Mouse (Mus musculus): ENCODE results near the gene Ccl22. TPM values are rescaled to one million over a fixed set of nuclear protein-coding genes. Genes with fewer than 3 reads are reported as not detected.
A peak's percentile ranks its signal among the peaks of the same experiment; 100 is the strongest.

Gene Ccl22
- polyA plus RNA-seq, 1 experiment from 2014 or later: not detected

DNA sequence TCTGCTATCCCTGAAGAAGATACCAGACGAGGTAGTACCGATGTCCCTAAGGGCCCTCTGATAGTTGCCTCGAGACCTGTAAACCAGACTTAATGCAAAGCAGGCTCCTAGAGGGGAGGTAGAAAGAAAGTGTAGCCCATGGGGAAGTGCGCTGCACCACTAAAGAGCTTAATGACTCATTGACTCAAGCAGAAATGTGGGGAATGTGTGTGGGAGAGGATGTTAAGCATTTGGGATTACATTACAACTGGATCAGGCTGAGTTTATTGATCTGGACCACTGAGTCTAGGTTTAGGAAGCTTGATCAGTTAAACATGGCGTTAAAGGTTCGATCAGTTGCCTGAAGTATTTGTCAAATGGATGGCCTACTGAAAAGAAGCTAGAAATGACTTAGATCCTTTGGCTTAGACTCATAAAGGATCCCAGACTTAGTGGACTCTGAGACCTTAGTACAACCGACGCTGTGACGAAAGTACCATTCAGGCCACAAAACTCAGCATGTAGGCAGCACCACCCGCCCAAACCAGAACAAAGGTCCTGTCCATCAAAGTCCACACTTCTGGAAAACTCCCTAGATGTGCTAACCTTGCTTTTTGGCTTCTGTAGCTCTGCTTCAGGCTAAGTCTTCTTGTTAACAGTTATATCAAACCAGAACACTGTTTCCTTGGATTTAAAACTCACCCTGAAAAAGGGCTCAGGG, 44.0 kb downstream of the Ccl22 start:
- no peaks in the 10 kb centered on the region for H3K4me1 ChIP-seq (replicated peaks; ENCODE audit: control insufficient read depth, insufficient read depth)
- no peak overlapping the region for H3K27ac ChIP-seq (replicated peaks)
- no peak overlapping the region for H3K4me3 ChIP-seq (ENCODE audit: low read depth, low read length)
- no peak overlapping the region for H3K9ac ChIP-seq (ENCODE audit: low read length)
- no peak overlapping the region for H3K4me2 ChIP-seq (replicated peaks; ENCODE audit: low read depth)
- H3K27me3 ChIP-seq (ENCODE audit: control insufficient read depth, insufficient read depth, low read length): no peaks in the 10 kb centered on the region
- H3K9me3 ChIP-seq (ENCODE audit: control insufficient read depth, low read length): no peaks in the 10 kb centered on the region
- no peak for ATAC-seq (ENCODE audit: low FRiP score, low TSS enrichment)
- TF ChIP-seq EP300 (optimal IDR thresholded peaks at IDR 0.05) (no peak), CTCF (IDR thresholded peaks at IDR 0.05; ENCODE audit: low read depth) (no peak)
- DNase-seq (ENCODE audit: low spot score): no peak
- H3K36me3 ChIP-seq (ENCODE audit: control insufficient read depth, insufficient read depth, low read length): no peaks in the 10 kb centered on the region
- 79% methylated on average over 10 of the region's 10 CpGs for WGBS

DNA sequence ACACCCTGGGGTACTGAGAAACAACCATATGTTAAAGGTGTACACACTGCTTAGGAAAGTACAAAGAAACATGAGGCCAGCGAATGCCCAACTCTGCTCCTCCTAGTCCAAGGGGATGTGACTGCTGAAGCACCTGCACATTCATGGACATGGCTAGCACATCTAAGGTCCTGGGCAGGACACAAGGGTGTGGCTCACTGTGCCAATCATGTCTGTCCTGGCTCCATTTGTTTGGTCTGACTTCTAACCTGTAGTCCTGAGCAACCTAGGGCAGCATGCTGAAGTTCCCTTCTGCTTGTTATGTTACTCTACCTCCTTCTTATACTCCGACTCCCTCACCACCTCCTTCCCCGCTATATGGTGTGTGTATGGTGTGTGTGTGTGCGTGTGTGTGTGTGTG, 49.0 kb downstream of the Ccl22 start:
- Histone ChIP-seq H3K27ac (replicated peaks) (no peak overlapping the region), H3K4me1 (replicated peaks; ENCODE audit: control insufficient read depth, insufficient read depth) (no peaks in the 10 kb centered on the region), H3K4me3 (ENCODE audit: low read depth, low read length) (no peak overlapping the region), H3K36me3 (ENCODE audit: control insufficient read depth, insufficient read depth, low read length) (no peaks in the 10 kb centered on the region), H3K27me3 (ENCODE audit: control insufficient read depth, insufficient read depth, low read length) (no peaks in the 10 kb centered on the region), H3K4me2 (replicated peaks; ENCODE audit: low read depth) (no peak overlapping the region), H3K9ac (ENCODE audit: low read length) (no peak overlapping the region), H3K9me3 (ENCODE audit: control insufficient read depth, low read length) (no peaks in the 10 kb centered on the region)
- no peak for DNase-seq (ENCODE audit: low spot score)
- ATAC-seq (ENCODE audit: low FRiP score, low TSS enrichment): no peak
- no peak for TF ChIP-seq EP300 (optimal IDR thresholded peaks at IDR 0.05)
- TF ChIP-seq CTCF (IDR thresholded peaks at IDR 0.05; ENCODE audit: low read depth): no peak
- WGBS: 87% methylated on average over 4 of the region's 4 CpGs

DNA sequence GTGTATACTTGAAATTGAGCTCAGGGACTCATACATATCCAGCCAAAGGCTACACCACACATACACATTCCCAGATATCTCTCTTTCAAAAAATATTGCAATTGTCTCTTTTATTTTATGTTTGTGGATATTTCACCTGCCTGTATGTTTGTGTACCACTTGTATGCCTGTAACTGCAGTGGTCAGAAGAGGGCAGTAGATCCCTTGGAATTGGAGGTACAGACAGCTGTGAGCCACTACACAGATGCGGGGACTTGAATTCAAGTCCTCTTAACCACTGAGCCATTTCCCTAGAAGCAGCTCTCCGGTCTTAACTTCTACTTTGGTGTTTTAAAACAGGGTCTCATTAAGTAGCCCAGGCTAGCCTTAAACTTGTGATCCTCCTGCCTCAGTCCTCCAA, 49.4 kb downstream of the Ccl22 start:
- no peak overlapping the region for H3K9ac ChIP-seq (ENCODE audit: low read length)
- no peaks in the 10 kb centered on the region for H3K4me1 ChIP-seq (replicated peaks; ENCODE audit: control insufficient read depth, insufficient read depth)
- H3K27ac ChIP-seq (replicated peaks): no peak overlapping the region
- H3K4me3 ChIP-seq (ENCODE audit: low read depth, low read length): no peak overlapping the region
- WGBS: 96% methylated on average over 2 of the region's 2 CpGs
- H3K27me3 ChIP-seq (ENCODE audit: control insufficient read depth, insufficient read depth, low read length): no peaks in the 10 kb centered on the region
- ATAC-seq (ENCODE audit: low FRiP score, low TSS enrichment): no peak
- no peak for DNase-seq (ENCODE audit: low spot score)
- H3K9me3 ChIP-seq (ENCODE audit: control insufficient read depth, low read length): no peaks in the 10 kb centered on the region
- no peak overlapping the region for H3K4me2 ChIP-seq (replicated peaks; ENCODE audit: low read depth)
- TF ChIP-seq CTCF (IDR thresholded peaks at IDR 0.05; ENCODE audit: low read depth) (peak; percentile 32; the same call in 1 of the 2 replicates), EP300 (optimal IDR thresholded peaks at IDR 0.05) (no peak)
- H3K36me3 ChIP-seq (ENCODE audit: control insufficient read depth, insufficient read depth, low read length): no peaks in the 10 kb centered on the region

DNA sequence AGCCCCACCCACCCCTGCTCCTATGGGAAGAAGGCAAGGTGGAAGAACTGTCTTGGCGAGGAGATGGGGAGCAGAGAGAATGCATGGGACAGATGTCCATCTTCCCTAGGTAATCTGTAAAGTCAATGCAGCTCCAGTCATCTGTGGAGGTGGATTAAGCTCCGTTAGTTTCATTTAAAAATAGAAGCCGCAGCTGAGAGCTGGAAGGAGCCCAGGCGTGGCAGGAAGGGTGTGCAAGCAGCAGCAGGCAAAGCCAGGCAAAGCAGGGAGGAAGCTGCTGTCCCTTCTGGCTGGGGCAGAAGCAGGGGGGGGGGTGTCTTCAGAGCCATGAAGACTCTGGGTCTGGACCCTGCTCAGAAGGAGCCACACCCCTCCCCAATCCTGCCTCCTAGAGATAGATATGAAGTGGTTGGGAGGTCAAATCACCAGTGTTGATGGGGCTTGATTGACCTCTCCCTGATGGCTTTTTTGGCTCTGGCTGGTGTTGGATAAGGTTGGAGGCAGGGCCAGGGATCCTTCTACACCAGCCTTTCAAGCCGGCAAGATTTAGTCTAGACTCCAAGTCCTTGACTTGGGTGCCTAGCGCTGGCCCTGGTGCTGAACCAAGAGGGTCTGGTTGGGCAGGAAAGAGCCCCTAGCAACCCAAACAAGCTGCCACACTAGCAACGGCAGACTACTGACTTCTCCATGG, 55.0 kb downstream of the Ccl22 start:
- Histone ChIP-seq H3K4me3 (ENCODE audit: low read depth, low read length) (no peak overlapping the region), H3K27ac (replicated peaks) (no peak overlapping the region), H3K9me3 (ENCODE audit: control insufficient read depth, low read length) (no peaks in the 10 kb centered on the region), H3K9ac (ENCODE audit: low read length) (no peak overlapping the region), H3K4me2 (replicated peaks; ENCODE audit: low read depth) (no peak overlapping the region), H3K36me3 (ENCODE audit: control insufficient read depth, insufficient read depth, low read length) (no peaks in the 10 kb centered on the region), H3K4me1 (replicated peaks; ENCODE audit: control insufficient read depth, insufficient read depth) (no peaks in the 10 kb centered on the region), H3K27me3 (ENCODE audit: control insufficient read depth, insufficient read depth, low read length) (no peaks in the 10 kb centered on the region)
- WGBS: 54% methylated on average over 7 of the region's 7 CpGs
- no peak for ATAC-seq (ENCODE audit: low FRiP score, low TSS enrichment)
- no peak for DNase-seq (ENCODE audit: low spot score)
- TF ChIP-seq EP300 (optimal IDR thresholded peaks at IDR 0.05) (no peak), CTCF (IDR thresholded peaks at IDR 0.05; ENCODE audit: low read depth) (no peak)

Other genes starting within 250 kb of the Ccl22 start
- 6.2 and 7.9 TPM in 2 replicates for gene Cpne2, start 212.6 kb upstream of the Ccl22 start, polyA plus RNA-seq (2015; fragmentation: Nextera tagmentation; extraction: Ambion mirVana)
- gene Rspry1, start 143.7 kb upstream of the Ccl22 start, polyA plus RNA-seq (2015; fragmentation: Nextera tagmentation; extraction: Ambion mirVana): 15.2 and 16.1 TPM in 2 replicates
- 42.0 and 44.7 TPM in 2 replicates for gene Fam192a, start 143.6 kb upstream of the Ccl22 start, polyA plus RNA-seq (2015; fragmentation: Nextera tagmentation; extraction: Ambion mirVana)
- gene Arl2bp, start 79.0 kb upstream of the Ccl22 start, polyA plus RNA-seq (2015; fragmentation: Nextera tagmentation; extraction: Ambion mirVana): 91.2 and 94.2 TPM in 2 replicates
- gene Pllp, start 49.3 kb upstream of the Ccl22 start, polyA plus RNA-seq (2015; fragmentation: Nextera tagmentation; extraction: Ambion mirVana): 164 and 188 TPM in 2 replicates
- 18.0 and 21.9 TPM in 2 replicates for gene Cx3cl1, start 26.4 kb downstream of the Ccl22 start, polyA plus RNA-seq (2015; fragmentation: Nextera tagmentation; extraction: Ambion mirVana)
- gene Ccl17, start 64.9 kb downstream of the Ccl22 start, polyA plus RNA-seq (2015; fragmentation: Nextera tagmentation; extraction: Ambion mirVana): 0.42 and 0.55 TPM in 2 replicates
- 62.3 and 66.7 TPM in 2 replicates for gene Coq9, start 92.7 kb downstream of the Ccl22 start, polyA plus RNA-seq (2015; fragmentation: Nextera tagmentation; extraction: Ambion mirVana)
- gene Ciapin1, start 92.8 kb downstream of the Ccl22 start, polyA plus RNA-seq (2015; fragmentation: Nextera tagmentation; extraction: Ambion mirVana): 58.8 and 61.7 TPM in 2 replicates
- 70.4 and 72.7 TPM in 2 replicates for gene Polr2c, start 111.9 kb downstream of the Ccl22 start, polyA plus RNA-seq (2015; fragmentation: Nextera tagmentation; extraction: Ambion mirVana)
- gene Dok4, start 130.7 kb downstream of the Ccl22 start, polyA plus RNA-seq (2015; fragmentation: Nextera tagmentation; extraction: Ambion mirVana): 19.3 and 20.5 TPM in 2 replicates
- gene Ccdc102a, start 172.5 kb downstream of the Ccl22 start, polyA plus RNA-seq (2015; fragmentation: Nextera tagmentation; extraction: Ambion mirVana): 12.0 and 12.7 TPM in 2 replicates
- gene Adgrg5, start 178.1 kb downstream of the Ccl22 start, polyA plus RNA-seq (2015; fragmentation: Nextera tagmentation; extraction: Ambion mirVana): 0.15 and 0.27 TPM in 2 replicates
- gene Adgrg1, start 229.2 kb downstream of the Ccl22 start, polyA plus RNA-seq (2015; fragmentation: Nextera tagmentation; extraction: Ambion mirVana): 42.4 and 50.9 TPM in 2 replicates

Measured in stomach, postnatal 0 days (tissue).